Mouse (Mus musculus): ENCODE results near the gene Dctn2. TPM values are rescaled to one million over a fixed set of nuclear protein-coding genes. Genes with fewer than 3 reads are reported as not detected.

The Dctn2 gene
- total RNA-seq, 2 experiments from 2014 or later = 253 to 259 TPM

DNA sequence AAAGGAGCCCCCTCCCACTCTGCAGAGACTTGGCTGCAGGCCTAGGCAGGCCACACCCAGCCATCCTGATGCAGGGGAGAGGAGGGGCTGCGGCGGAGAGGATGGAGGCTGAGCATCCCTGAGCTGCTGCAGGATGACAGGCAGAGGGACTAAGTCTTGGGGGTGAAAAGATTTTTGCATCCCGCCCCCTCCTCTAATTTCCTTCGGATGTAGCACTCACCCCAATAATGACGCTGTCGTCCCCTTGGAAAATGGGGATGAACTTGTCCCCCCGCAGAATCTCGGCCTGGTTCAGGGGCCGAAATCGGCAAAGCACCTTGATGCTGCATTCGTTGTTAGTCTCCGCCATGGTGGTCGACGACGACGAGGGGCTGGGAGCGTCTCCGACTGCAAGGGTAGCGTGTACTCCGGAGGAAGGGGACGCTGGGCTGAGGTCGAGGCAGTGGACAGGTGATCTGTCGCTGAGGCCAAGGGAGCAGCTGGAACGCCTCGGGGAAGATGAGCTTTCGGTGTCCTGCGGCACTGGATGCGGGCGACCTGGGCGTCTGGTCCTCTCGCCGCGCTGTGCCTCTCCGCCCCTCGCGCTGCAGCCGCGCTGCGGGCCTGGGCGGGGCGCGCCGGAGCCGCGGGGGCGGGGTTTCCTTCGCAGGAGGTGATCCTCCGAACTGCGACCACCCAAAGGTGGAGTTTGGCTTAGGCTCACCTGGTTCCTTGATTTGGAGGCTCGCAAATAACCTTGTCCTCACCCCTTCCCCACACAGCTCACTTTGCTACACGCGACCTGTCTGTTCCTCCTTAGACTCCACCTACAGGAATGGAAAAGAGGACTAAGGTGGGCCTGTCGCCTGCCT is 3.4 kb upstream of the Dctn2 start, which contains the start of gene Kif5a:
Gene Kif5a, minus strand, starts transcription at position 801 of the 851 bp plus-strand sequence.
- DNase-seq (ENCODE audit: low spot score in 2 of 2) = peak; percentile 72

DNA sequence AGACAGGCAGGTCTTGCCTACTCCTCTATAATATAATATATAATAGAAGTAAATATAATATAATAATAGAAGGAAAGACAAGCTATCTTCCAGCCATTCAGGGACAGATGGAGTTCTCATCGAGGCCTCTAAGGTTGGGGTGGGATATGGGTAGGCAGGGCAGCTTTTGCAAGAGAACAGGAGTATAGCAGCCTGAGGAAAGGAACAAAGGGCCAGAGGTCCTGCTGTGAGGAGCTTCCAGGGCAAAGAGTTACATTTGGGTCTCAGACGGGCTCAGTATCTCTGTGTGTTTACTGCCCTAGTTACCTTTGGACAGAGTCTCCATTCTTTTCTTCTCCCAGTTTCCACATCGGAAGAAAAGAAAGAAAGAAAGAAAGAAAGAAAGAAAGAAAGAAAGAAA is 2.5 kb upstream of the Dctn2 start:
- DNase-seq (ENCODE audit: low spot score in 2 of 2) = no peak

DNA sequence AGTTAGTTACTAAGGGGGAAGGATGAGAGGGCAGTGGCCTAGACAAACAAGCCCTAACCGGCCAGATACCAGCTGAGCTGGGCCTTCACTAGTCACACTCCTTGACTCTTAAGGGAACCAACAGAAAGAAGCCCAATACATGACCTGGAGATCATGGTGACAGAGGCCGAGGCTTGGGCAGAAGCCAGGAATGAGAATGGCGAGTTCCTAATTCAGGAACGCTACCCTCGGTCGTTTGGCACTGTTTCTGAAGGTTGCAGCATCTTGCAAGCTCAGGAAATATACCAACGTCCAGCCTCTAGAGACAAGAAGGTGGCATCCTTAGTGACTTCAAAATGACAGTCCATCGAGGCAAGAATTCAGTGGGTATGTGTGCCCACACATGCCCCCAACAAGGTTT is 1.8 kb upstream of the Dctn2 start:
- DNase-seq (ENCODE audit: low spot score in 2 of 2) = no peak

DNA sequence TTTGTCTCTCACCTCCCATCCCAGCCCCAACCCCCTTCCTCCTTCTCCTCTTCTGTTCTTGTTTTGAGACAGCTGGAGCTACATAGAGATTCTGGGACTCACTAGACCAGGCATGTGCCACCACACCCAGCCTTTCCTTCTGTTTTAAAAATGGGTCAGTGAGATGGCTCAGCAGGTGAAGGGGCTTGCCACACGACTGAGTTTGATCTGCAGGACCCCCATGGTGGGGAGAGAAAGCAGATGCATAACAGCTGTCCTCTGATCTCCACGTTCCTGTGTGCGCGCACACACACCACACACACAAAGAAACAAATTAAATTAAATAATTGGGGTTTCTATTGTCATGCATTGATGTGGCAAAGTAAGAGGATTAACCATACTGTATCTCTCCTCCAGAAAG is 1.2 kb upstream of the Dctn2 start:
- no peak for DNase-seq (ENCODE audit: low spot score in 2 of 2)

DNA sequence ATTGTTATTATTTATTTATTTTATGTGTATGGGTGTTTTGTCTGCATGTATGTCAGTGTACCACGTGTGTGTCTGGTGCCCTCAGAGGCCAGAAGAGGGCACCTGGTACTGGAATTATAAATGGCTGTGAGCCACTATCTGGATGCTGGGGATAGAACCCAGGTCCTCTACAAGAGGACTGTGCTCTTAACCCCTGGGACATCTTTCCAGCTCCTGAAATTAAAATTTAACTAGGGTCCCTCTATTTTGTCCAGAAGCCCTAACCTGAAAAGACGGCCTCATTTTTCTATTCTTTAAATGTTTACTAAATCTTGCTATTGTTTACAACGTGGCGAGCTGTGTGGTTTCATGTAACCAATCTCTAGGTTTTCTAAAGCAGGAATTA is 449 bp upstream of the Dctn2 start:
- DNase-seq (ENCODE audit: low spot score in 2 of 2) = no peak

DNA sequence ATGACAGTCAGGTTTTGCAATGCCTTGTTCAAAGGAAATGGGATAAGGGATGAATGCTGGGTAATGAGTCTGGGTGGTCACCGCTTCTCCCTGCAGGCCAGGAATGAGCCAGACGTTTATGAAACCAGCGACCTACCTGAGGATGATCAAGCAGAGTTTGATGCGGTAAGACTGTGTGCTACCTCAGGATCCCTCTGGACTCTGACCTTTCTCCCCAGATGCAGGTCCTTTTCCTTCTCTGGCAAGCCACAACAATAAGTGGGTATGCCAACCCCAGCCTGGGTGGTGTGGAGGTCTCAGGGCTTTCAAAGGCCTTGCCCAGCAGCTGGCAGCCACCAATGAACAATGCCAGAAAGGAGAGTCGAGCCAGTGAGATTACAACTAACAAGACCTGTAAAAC is 1.1 kb downstream of the Dctn2 start:
- no peak for DNase-seq (ENCODE audit: low spot score in 2 of 2)

DNA sequence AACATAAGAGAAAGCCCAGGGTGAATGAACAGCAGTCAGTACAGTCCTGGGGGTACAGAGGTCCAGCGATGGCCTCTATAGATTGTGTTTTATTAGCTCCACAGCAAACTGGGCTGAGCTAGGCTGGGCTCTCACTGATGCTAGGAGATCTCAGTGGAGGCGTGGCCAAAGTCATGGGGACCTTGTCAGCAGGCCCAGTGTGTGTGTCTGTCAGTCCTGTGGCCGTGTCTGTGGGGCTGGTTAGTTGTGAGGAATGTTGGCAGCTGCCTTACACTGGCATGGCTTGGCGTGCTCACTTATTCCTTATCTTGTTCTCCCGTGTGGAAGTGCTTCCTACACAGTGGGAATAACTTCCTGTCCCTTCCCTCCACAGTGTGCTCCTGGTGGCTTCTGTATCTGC is 2.2 kb downstream of the Dctn2 start:
- no peak for DNase-seq (ENCODE audit: low spot score in 2 of 2)

DNA sequence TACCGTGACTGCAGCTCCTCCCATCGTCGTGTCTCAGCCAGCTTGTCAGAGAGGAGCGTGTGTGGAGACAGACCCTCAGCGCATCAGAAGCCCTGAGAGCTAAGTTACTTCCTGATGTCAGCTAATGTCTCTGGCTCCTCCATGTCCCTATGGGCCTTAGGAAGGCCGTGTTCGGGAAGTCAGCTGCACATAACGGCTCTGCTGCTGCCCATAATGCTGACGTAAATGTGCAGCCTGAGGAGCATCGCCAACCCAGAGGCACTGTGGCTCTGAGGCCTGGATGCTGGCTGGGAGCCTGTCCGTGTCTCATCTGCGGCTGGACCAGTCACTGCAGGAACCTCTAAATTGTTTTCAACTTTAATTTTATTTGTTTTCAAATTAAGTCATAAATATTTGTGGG is 2.9 kb downstream of the Dctn2 start:
- no peak for DNase-seq (ENCODE audit: low spot score in 2 of 2)

DNA sequence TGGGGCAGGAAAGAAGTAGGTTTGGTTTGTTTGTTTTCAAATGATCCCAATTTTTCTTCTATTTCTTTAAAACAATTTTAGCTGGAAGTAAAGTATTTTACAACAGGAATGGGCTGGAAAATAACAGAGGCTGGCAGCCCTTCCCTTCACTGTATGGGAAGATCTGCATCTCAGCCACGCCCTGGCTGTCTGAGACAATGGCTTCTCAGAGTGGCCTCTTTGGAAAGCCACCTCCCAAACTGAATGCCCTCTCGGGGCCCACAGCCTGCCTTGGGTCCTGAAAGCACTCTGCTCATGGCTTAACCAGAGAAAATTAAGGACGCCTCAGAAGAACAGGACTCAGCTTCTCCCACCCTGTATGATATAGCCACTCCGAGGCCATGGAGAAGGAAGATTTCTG is 3.7 kb downstream of the Dctn2 start:
- no peak for DNase-seq (ENCODE audit: low spot score in 2 of 2)

DNA sequence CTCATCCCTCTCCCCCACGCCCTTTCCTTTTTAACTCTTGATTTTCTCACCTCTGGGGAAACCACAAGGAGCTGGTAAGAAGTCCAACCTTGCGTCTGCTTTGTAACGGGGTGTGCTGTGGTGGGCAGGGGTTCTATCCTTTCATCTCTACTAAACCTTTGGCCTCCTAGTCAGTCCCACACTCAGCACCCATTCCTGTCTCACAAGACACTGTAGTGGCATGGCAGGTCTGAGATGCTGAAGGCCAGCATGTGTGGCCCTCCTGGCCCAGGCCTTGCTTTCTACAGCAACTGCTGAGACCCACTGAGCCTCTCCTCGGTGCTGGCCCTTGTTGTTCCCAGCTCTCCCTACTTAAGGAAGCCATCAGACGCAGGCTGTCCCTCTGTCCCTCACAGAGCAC is 6.2 kb downstream of the Dctn2 start:
- no peak for DNase-seq (ENCODE audit: low spot score in 2 of 2)

DNA sequence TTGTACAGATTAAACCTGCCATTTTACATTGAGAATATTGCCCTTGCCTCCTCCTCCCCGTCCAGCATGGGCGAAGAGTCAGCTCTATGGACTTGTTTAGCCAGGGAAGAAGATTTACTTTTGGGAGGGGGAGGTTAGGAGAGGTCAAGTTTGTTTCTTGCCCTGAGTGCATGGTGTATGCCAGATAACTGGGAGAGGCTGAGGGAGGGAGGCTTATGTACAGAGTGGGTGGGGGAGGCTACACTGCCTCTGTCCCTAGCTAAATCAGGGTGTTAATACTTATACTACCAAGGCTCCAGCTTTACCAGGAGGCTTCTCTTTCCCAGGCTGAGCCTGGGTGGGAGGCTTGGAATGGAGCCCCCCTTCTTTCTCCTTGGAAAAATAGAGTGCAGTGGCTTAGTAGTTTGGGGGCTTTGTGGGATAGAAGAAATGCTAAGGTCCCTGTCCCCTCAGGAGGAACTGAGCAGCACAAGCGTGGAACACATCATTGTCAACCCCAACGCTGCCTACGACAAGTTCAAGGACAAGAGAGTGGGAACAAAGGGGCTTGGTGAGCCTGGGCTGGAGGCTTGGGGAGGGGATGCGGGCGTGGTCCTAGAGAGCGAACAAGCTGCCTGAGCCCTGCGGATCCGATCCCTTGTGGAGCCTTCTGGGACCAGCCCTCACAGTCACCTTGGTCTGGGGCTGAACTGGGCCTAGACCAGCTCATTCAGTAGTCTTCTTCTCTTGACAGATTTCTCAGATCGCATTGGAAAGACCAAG is 8.3 kb downstream of the Dctn2 start:
- no peak for DNase-seq (ENCODE audit: low spot score in 2 of 2)

DNA sequence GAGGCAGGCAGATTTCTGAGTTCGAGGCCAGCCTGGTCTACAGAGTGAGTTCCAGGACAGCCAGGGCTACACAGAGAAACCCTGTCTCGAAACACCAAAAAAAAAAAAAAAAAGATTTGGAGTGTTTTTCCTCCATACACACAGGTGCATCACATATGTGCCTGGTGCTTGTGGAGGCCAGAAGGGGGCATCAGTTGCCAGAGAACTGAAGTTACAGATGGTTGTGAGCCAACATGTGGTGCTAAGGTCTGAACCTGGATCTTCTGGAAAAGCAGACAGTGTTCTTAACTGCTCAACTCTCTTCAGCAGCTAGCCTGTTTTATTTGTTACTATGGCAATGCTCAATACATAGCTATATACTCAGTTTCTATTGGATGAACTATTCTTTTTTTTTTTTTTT is 13.6 kb downstream of the Dctn2 start:
- DNase-seq (ENCODE audit: low spot score in 2 of 2) = no peak

DNA sequence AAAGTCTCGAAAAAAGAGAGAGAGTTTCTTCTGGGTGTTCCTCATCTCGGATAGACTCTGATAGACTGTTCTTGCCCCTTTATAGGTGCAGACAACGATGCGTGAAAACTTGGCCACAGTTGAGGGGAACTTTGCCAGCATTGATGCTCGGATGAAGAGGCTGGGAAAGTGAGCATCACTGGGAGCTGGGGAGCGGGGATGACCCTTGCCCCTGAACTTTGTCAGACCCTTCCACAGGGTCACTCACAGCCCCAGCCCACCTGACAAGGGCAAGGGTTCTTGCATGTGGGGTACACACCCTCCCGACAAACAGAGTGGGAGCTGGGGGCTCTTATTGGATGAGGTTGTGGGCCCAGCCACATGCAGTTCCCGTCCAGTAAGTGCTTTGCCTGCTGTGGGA is 15.1 kb downstream of the Dctn2 start:
- no peak for DNase-seq (ENCODE audit: low spot score in 2 of 2)

DNA sequence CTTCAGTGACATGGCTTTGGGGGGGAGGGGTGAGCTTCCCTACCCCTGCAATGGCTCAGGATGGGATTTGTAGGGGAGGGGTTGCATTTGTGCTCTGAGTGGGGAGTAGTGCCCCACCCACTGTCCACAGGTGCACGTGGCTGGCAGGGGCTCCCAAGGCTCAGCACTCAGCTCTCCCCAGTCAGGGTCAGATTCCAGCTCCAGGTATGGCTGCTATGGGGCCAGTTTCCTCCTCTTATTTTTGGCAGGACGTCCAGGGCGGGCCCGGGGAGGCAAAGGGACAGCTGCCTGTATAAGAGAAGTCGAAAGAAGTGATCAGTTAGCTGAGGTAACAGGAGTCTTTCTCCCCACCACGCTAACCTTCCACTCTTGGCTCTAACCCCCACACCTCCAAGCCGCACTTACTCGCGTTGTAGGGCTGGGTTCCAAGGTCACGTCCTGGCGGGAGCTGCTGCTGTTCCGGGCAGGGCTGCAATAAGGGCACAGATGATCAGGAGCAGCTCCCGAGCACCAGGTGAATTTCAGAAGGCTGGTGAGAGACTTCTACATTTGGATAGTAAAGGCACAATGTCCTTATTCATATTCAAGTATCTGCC is 16.6 kb downstream of the Dctn2 start:
- DNase-seq (ENCODE audit: low spot score in 2 of 2) = no peak

DNA sequence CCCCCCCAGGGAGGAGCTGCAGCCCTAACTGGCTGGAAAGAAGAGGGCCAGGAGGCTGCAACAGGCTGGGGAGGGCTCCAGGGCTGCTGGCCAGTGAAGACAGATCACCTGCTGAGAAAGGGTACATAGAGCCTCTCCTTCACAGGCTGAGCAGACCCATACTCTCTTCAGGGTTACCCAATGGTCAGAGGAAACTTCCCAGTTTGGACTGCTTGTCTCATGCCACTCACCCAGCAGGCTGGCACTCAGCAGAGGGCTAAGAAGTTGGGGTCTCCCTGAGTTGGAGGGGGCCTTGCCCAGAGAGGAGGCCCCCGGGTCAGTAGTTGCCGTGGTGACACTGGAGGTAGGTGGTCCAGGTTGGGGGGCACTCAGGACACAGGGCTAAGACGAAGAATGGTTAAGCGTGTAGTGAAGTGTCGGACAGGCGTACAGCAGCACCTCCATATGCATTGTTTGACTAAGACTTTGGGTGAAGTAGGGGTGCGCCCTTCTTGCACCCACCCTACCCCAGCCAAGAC is 18.0 kb downstream of the Dctn2 start:
- DNase-seq (ENCODE audit: low spot score in 2 of 2) = no peak

DNA sequence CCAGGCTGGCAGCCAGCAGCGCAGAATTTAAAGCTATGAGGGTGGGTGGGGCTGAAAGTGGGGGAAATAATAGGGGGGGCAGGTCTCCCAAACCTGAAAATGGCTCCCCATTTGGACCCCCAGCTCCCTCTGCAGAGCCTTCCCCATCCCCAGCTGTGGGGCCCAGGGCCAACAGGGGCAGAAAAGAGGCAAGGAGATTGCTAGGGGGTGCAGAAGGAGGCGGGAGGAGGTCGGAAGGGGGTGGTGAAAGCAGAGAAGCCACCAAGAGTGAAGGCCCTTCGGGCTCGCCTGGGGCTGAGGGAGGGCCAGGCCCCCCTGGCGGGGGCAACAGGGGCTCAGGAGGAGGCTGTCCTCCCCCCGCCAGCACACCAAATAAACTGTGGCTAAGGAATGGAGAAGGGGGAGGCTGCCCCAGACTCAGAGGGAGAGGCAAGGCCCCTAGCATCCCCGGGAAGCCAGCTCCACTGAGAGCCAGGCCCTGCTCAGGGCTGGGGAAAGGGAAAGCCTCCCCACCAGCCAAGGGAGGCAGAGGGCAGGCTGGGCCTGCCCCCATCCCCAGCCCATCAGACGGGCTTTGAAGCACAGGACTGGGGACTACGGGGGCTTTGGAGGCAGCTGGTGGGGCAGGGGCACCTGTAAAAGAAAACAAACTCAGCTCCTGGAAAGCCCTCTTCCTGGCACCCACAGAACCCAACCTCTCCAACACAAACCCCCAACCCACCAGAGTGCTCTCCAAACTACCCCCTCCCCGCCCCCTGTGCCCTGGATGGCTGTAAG is 18.7 kb downstream of the Dctn2 start:
- no peak for DNase-seq (ENCODE audit: low spot score in 2 of 2)

DNA sequence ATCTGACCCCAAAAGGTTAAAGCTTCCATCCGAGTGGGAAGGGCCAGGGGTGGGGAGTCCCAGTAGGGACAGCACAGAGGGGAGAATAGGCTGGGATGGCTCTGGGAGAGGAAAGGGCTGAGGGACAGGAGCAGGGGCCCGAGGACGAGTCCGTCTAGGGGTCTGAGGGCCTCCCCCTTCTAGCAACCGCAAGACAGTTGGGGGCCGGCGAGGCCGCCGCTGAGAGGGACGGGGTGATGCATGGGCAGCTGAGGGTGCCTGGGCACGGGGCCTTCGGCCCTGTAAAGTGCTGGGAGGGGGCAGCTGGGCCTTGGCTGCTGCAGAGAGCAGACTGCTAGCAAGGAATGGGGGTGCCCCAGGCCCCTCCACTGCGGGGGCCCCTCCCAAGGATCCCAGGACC is 19.5 kb downstream of the Dctn2 start:
- DNase-seq (ENCODE audit: low spot score in 2 of 2) = no peak

DNA sequence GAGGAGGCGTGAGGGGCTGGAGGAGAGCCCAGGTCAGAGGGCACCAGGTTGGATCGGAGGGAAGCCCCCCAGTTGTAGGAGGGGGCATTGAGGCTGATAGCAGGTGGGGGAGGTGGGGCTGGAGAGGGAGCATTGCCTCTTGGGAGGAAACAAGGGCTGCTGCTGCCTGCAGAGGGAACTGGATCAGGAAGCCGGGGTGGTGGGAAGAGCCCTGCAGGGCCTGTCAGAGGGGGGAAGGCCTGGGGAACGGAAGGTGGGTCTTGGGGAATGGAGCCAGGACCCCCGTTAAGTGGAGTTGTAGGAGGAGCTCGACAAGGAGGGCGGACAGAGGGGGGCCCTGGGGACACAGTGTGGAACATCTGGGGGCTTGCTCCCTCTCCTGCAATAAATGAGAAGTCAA is 20.0 kb downstream of the Dctn2 start:
- no peak for DNase-seq (ENCODE audit: low spot score in 2 of 2)

DNA sequence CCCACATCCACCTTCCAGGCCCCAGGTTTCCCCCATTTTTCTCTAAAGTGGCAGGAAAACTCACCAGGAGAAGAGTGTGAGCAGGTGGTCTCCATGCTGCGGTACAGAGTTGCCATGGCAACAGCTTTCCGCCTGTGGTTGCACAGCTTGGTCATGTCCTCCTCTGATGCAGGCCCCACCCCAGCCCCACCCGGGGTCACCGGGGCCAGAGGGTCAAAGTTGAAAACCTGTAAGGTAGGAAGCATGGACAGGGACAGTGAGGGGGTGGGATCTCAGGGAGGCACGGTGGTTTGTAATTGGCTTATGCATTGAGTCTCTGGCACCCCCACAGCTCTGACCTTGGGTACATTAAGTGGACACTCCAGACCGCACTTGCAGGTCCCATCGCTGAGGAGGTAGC is 20.6 kb downstream of the Dctn2 start:
- no peak for DNase-seq (ENCODE audit: low spot score in 2 of 2)

DNA sequence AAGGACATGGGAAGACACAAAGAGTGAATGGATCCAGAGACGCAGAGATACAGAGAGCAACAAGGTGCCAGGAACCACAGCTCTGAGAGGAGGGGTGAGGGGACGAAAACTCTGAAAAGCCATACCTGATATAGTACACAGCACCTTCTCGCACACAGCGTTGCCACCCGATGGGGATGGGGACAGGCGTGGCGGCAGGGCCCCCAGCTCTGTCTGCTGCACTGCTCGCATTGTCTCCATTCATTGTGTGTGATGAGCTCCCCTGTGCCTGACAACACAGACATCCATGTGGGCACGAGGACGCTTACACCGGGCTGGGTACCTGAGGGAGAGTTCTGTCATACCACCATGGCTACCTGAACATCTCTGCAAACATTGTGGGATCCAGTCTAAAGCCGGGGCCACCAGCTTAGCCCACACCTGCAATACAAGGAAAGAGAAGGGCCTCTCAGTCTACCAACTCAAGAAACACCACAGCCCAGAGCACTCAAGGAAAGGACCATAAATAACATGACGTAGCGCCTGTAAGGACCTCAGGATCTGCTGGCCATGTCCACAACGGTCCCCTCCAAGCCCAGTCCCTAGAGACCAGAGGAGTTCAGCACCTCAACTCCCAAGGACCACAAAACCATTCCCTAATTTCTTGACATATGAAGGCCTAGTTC is 21.2 kb downstream of the Dctn2 start:
- DNase-seq (ENCODE audit: low spot score in 2 of 2) = no peak

DNA sequence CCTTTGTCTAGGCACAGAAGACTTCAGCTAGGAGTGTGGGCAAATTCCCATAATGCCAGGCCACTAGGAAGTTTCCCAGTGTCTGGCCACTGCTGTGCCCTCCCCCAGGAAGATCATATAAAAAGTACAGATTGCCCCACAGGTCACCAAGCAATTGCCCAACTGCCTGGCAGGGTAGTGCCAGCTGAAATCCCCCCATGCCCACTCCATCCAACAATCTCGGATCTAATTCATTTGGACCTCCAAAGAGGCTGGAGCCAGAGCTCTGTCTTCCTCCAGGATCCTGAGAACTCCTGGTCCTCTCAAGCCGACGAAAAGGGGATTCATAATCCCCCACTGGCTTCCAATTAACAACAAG is 21.7 kb downstream of the Dctn2 start:
- DNase-seq (ENCODE audit: low spot score in 2 of 2) = no peak

All from layer of hippocampus, adult 18-20 months (tissue).